ENCODE assay signal across 20 mouse cellular contexts in the genomic region with DNA sequence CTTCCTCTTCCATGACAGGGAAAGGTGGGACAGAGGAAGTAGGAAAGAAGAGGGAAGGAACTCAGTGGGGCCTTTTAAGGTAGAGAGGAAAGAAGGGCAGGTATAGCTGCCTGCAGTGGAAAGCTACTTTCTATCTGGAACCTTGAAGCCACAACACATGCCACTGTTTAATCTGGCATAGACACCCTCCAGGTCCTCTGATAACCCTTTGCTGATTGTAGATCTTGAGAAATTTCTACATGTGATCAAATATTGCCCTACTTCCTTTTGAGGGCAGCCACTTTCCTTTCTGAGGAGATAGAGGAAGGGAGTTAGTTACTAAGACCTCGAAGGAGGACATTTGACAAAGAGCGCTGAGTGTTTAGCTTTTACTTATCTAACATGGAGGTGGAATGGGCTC.
"Had no signal": no experiment of that assay in that cellular context is flagged by ENCODE, and none has a peak within 500 bp of the region (broad histone marks: within the 10 kb centered on the region; RNA-seq: fewer than 3 reads in every experiment).

No protein-coding gene starts in this region.

- H3K9me3 ChIP-seq: liver, embryonic 15.5 days; lung, embryonic 15.5 days; midbrain, embryonic 10.5 days; midbrain, embryonic 13.5 days; neural tube, embryonic 13.5 days had no signal

- H3K36me3 ChIP-seq: liver, embryonic 15.5 days; lung, embryonic 15.5 days; midbrain, embryonic 10.5 days; midbrain, embryonic 13.5 days; neural tube, embryonic 13.5 days had no signal

- H3K9ac ChIP-seq: liver, embryonic 15.5 days; lung, embryonic 15.5 days; midbrain, embryonic 13.5 days; neural tube, embryonic 13.5 days had no signal

- ATAC-seq: intestine, postnatal 0 days; midbrain, embryonic 13.5 days; midbrain, embryonic 16.5 days had no signal

- H3K4me3 ChIP-seq: left cerebral cortex, adult 2 months; liver, embryonic 15.5 days; lung, embryonic 15.5 days; midbrain, embryonic 10.5 days; midbrain, embryonic 13.5 days; myocyte; neural tube, embryonic 13.5 days had no signal

- H3K4me1 ChIP-seq: liver, embryonic 15.5 days; midbrain, embryonic 10.5 days; midbrain, embryonic 13.5 days; neural tube, embryonic 13.5 days had no signal

- H3K4me2 ChIP-seq: liver, embryonic 11.5 days; liver, embryonic 15.5 days; lung, embryonic 15.5 days; midbrain, embryonic 13.5 days; neural tube, embryonic 13.5 days had no signal

- DNase-seq: kidney, adult 2 months; kidney, postnatal 25 days; layer of hippocampus, postnatal 36 days; lung, postnatal 10 days; lung, postnatal 36 days; retina, postnatal 1 day; thymus, adult 2 months; thymus, postnatal 14 days; thymus, postnatal 4 days had no signal

- H3K27me3 ChIP-seq: liver, embryonic 15.5 days; lung, embryonic 15.5 days; midbrain, embryonic 13.5 days; neural tube, embryonic 13.5 days had no signal

- H3K27ac ChIP-seq: kidney, postnatal 0 days; left cerebral cortex, adult 2 months; liver, embryonic 15.5 days; lung, embryonic 15.5 days; midbrain, embryonic 10.5 days; midbrain, embryonic 13.5 days; neural tube, embryonic 13.5 days had no signal
